Mouse (Mus musculus): ENCODE results near the gene Ankrd55. TPM values are rescaled to one million over a fixed set of nuclear protein-coding genes. Genes with fewer than 3 reads are reported as not detected.

The Ankrd55 gene
- total RNA-seq, 1 experiment, result 0.18 TPM

DNA sequence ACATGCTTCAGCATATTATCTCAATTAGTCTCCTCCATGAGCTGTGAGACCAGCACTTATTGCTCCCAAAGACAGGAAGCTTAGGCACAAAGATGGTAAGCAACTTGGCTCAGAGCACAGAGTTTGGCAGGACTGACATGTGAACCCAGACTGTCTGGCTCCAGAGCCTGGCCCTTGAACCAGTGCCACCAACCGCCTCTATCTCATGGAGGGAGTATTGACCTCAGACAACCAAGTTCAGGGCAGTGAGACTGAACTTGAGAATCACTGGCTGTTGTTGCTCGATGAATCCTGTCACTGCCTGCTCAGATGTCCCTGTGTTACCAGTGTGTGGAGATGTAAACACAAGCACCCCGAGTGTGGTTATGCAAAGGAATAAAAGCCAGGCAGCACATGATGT, 47.3 kb downstream of the Ankrd55 start:
- TF ChIP-seq HCFC1 (IDR thresholded peaks at IDR 0.05; ENCODE audit: borderline replicate concordance, insufficient read depth, low read length) (no peak), ZC3H11A (IDR thresholded peaks at IDR 0.05; ENCODE audit: borderline replicate concordance, low read depth, low read length) (no peak), MAFK (IDR thresholded peaks at IDR 0.05; ENCODE audit: insufficient read depth, low read depth, low read length) (no peak), ZNF384 (IDR thresholded peaks at IDR 0.05; ENCODE audit: low read depth, low read length) (no peak), CHD2 (IDR thresholded peaks at IDR 0.05; ENCODE audit: low read depth, low read length) (no peak)

DNA sequence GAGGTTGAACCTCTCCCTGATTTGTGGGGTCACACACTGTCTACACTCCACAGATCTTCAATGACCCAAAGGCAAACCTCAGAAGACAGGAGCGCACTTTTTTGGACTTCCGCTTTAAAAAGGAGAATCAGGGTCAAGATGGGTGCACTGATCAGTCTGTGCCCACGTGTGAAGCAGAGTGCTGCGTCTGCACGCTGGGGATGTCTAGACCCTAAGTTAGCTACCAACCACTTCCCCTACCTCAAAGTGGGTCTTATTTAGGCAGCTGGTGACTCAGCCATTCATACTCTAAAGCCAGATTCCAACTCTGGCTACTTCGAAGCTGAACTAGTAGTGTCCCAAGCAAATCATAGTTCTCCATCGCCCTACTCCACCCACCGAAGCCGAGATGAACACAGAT, 48.9 kb downstream of the Ankrd55 start:
- H3K4me3 ChIP-seq (ENCODE audit: insufficient read depth in 1 of 2, low read depth in 1 of 2, low read length in 2 of 2, poor library complexity in 1 of 2, severe bottlenecking in 1 of 2), result no peak overlapping the region
- in situ Hi-C loops (cut with MboI; ENCODE audit: low sequenced_read_pairs in 2 of 2, unreplicated experiment in 2 of 2), result no loop called here
- no peaks in the 10 kb centered on the region for H3K36me3 ChIP-seq (ENCODE audit: control insufficient read depth, insufficient read depth, low read length, poor library complexity, severe bottlenecking)
- TF ChIP-seq HCFC1 (IDR thresholded peaks at IDR 0.05; ENCODE audit: borderline replicate concordance, insufficient read depth, low read length) (no peak), CHD2 (IDR thresholded peaks at IDR 0.05; ENCODE audit: low read depth, low read length) (no peak), MAFK (IDR thresholded peaks at IDR 0.05; ENCODE audit: insufficient read depth, low read depth, low read length) (no peak), ZNF384 (IDR thresholded peaks at IDR 0.05; ENCODE audit: low read depth, low read length) (no peak), ZC3H11A (IDR thresholded peaks at IDR 0.05; ENCODE audit: borderline replicate concordance, low read depth, low read length) (no peak)
- no peaks in the 10 kb centered on the region for H3K9me3 ChIP-seq (ENCODE audit: control insufficient read depth, insufficient read depth, low read depth, low read length)
- no peak overlapping the region for H3K27ac ChIP-seq (ENCODE audit: insufficient read depth, low read depth, low read length, poor library complexity, severe bottlenecking)
- DNase-seq (ENCODE audit: low read depth, low spot score), result no peak
- H3K9ac ChIP-seq (ENCODE audit: insufficient read depth, low read depth, low read length, poor library complexity, severe bottlenecking), result no peak overlapping the region
- no peaks in the 10 kb centered on the region for H3K4me1 ChIP-seq (ENCODE audit: control insufficient read depth in 2 of 2, insufficient read depth in 2 of 2, low read length in 2 of 2, poor library complexity in 1 of 2)

More for the DNA sequence above, 47.3 kb downstream of the Ankrd55 start:
- DNase-seq (ENCODE audit: low read depth, low spot score), result no peak
- H3K4me1 ChIP-seq (ENCODE audit: control insufficient read depth in 2 of 2, insufficient read depth in 2 of 2, low read length in 2 of 2, poor library complexity in 1 of 2), result no peaks in the 10 kb centered on the region
- no peak overlapping the region for H3K9ac ChIP-seq (ENCODE audit: insufficient read depth, low read depth, low read length, poor library complexity, severe bottlenecking)
- no peak overlapping the region for H3K27ac ChIP-seq (ENCODE audit: insufficient read depth, low read depth, low read length, poor library complexity, severe bottlenecking)
- in situ Hi-C loops (cut with MboI; ENCODE audit: low sequenced_read_pairs in 2 of 2, unreplicated experiment in 2 of 2), result no loop called here
- H3K9me3 ChIP-seq (ENCODE audit: control insufficient read depth, insufficient read depth, low read depth, low read length), result no peaks in the 10 kb centered on the region
- H3K4me3 ChIP-seq (ENCODE audit: insufficient read depth in 1 of 2, low read depth in 1 of 2, low read length in 2 of 2, poor library complexity in 1 of 2, severe bottlenecking in 1 of 2), result no peak overlapping the region
- no peaks in the 10 kb centered on the region for H3K36me3 ChIP-seq (ENCODE audit: control insufficient read depth, insufficient read depth, low read length, poor library complexity, severe bottlenecking)

DNA sequence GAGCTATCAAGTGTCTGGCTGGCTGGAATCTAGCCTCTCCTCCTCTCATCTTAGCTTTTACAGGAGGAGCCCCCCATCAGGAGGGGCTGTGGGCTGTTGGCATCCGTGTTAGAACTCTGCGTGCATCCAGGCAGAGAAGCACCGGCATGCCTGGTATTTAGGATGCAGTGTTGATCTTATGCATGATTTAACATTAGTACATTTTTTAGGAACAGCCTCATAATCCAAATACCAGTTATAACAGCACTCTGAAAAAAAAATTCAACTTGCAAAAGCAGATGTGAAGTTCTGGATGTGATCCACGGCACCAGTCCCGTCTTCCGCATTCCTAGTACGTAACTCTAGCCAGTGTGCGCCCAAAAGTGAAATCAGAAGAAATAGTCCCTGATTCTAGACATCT, 52.0 kb downstream of the Ankrd55 start:
- Histone ChIP-seq H3K9me3 (ENCODE audit: control insufficient read depth, insufficient read depth, low read depth, low read length) (no peaks in the 10 kb centered on the region), H3K4me3 (ENCODE audit: insufficient read depth in 1 of 2, low read depth in 1 of 2, low read length in 2 of 2, poor library complexity in 1 of 2, severe bottlenecking in 1 of 2) (no peak overlapping the region), H3K9ac (ENCODE audit: insufficient read depth, low read depth, low read length, poor library complexity, severe bottlenecking) (no peak overlapping the region), H3K36me3 (ENCODE audit: control insufficient read depth, insufficient read depth, low read length, poor library complexity, severe bottlenecking) (no peaks in the 10 kb centered on the region), H3K4me1 (ENCODE audit: control insufficient read depth in 2 of 2, insufficient read depth in 2 of 2, low read length in 2 of 2, poor library complexity in 1 of 2) (no peaks in the 10 kb centered on the region), H3K27ac (ENCODE audit: insufficient read depth, low read depth, low read length, poor library complexity, severe bottlenecking) (no peak overlapping the region)
- DNase-seq (ENCODE audit: low read depth, low spot score), result no peak
- in situ Hi-C loops (cut with MboI; ENCODE audit: low sequenced_read_pairs in 2 of 2, unreplicated experiment in 2 of 2), result no loop called here
- TF ChIP-seq ZNF384 (IDR thresholded peaks at IDR 0.05; ENCODE audit: low read depth, low read length), result no peak
- TF ChIP-seq MAFK (IDR thresholded peaks at IDR 0.05; ENCODE audit: insufficient read depth, low read depth, low read length), result no peak
- no peak for TF ChIP-seq HCFC1 (IDR thresholded peaks at IDR 0.05; ENCODE audit: borderline replicate concordance, insufficient read depth, low read length)
- TF ChIP-seq CHD2 (IDR thresholded peaks at IDR 0.05; ENCODE audit: low read depth, low read length), result no peak
- TF ChIP-seq ZC3H11A (IDR thresholded peaks at IDR 0.05; ENCODE audit: borderline replicate concordance, low read depth, low read length), result no peak

DNA sequence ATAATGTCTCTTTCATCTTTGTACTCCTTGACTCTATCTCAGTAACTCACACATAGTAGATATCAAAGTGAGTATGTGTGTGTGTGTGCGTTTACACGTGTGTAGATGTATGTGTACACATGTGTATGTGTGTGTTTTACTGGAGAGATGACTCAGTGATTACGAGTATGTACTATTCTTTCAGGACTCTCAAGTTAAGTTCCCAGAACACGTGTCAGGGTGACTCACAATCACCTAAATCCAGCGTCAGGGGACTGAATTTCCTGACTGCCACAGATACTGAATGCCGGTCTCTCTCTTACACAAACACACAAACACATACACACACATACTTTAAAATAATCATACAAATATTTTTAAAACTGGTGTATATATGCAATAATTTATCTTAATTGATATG, 52.5 kb downstream of the Ankrd55 start:
- Histone ChIP-seq H3K4me1 (ENCODE audit: control insufficient read depth in 2 of 2, insufficient read depth in 2 of 2, low read length in 2 of 2, poor library complexity in 1 of 2) (no peaks in the 10 kb centered on the region), H3K27ac (ENCODE audit: insufficient read depth, low read depth, low read length, poor library complexity, severe bottlenecking) (no peak overlapping the region), H3K9me3 (ENCODE audit: control insufficient read depth, insufficient read depth, low read depth, low read length) (no peaks in the 10 kb centered on the region), H3K9ac (ENCODE audit: insufficient read depth, low read depth, low read length, poor library complexity, severe bottlenecking) (no peak overlapping the region), H3K36me3 (ENCODE audit: control insufficient read depth, insufficient read depth, low read length, poor library complexity, severe bottlenecking) (no peaks in the 10 kb centered on the region), H3K4me3 (ENCODE audit: insufficient read depth in 1 of 2, low read depth in 1 of 2, low read length in 2 of 2, poor library complexity in 1 of 2, severe bottlenecking in 1 of 2) (no peak overlapping the region)
- in situ Hi-C loops (cut with MboI; ENCODE audit: low sequenced_read_pairs in 2 of 2, unreplicated experiment in 2 of 2), result no loop called here
- DNase-seq (ENCODE audit: low read depth, low spot score), result no peak
- TF ChIP-seq CHD2 (IDR thresholded peaks at IDR 0.05; ENCODE audit: low read depth, low read length) (no peak), HCFC1 (IDR thresholded peaks at IDR 0.05; ENCODE audit: borderline replicate concordance, insufficient read depth, low read length) (no peak), ZNF384 (IDR thresholded peaks at IDR 0.05; ENCODE audit: low read depth, low read length) (no peak), MAFK (IDR thresholded peaks at IDR 0.05; ENCODE audit: insufficient read depth, low read depth, low read length) (no peak)
